Mouse (Mus musculus): ENCODE results near the gene Ndufs2. TPM values are rescaled to one million over a fixed set of nuclear protein-coding genes. Genes with fewer than 3 reads are reported as not detected.

Gene Ndufs2
- polyA plus RNA-seq, 1 experiment from 2014 or later, result 188 TPM

DNA sequence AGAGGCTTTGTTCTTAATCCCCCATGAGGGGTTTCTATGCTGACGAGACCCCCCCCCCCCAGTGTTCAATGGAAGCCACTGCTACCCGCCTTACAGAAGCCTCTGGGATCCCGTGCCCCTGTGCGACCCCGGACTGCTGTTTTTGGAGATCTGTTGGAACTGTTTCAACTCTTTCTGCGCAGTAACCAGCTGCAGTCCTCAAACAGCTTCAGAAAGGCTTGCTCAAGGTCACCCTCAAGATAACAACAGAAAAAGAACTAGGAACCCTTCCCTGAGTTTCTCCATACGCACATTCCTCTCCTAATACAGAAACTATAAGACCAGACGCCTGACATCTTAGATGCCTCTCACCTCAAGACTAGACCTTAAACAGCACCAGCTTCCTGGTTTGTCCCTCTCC, 62.1 kb downstream of the Ndufs2 start:
- TF ChIP-seq CTCF (IDR thresholded peaks at IDR 0.05) (no peak), EP300 (IDR thresholded peaks at IDR 0.05) (no peak)
- no peak overlapping the region for H3K9ac ChIP-seq (replicated peaks; ENCODE audit: low read depth)
- no peaks in the 10 kb centered on the region for H3K9me3 ChIP-seq (ENCODE audit: low read length)
- H3K36me3 ChIP-seq (ENCODE audit: insufficient read depth, low read length), result no peaks in the 10 kb centered on the region
- WGBS, result 19% methylated on average over 8 of the region's 8 CpGs
- peaks cover 5% of the 10 kb centered on the region for H3K4me1 ChIP-seq (ENCODE audit: insufficient read depth, low read depth, low read length)
- peak; percentile 10 for ATAC-seq
- peak; percentile 48 for DNase-seq (ENCODE audit: low spot score)
- peaks cover 4% of the 10 kb centered on the region; the same call in 1 of the 2 replicates for H3K27me3 ChIP-seq (replicated peaks; ENCODE audit: insufficient read depth, low read length)
- H3K4me3 ChIP-seq (ENCODE audit: low read depth, low read length), result no peak overlapping the region
- H3K4me2 ChIP-seq (replicated peaks; ENCODE audit: low read depth, low read length), result no peak overlapping the region
- H3K27ac ChIP-seq (ENCODE audit: low read length), result no peak overlapping the region

DNA sequence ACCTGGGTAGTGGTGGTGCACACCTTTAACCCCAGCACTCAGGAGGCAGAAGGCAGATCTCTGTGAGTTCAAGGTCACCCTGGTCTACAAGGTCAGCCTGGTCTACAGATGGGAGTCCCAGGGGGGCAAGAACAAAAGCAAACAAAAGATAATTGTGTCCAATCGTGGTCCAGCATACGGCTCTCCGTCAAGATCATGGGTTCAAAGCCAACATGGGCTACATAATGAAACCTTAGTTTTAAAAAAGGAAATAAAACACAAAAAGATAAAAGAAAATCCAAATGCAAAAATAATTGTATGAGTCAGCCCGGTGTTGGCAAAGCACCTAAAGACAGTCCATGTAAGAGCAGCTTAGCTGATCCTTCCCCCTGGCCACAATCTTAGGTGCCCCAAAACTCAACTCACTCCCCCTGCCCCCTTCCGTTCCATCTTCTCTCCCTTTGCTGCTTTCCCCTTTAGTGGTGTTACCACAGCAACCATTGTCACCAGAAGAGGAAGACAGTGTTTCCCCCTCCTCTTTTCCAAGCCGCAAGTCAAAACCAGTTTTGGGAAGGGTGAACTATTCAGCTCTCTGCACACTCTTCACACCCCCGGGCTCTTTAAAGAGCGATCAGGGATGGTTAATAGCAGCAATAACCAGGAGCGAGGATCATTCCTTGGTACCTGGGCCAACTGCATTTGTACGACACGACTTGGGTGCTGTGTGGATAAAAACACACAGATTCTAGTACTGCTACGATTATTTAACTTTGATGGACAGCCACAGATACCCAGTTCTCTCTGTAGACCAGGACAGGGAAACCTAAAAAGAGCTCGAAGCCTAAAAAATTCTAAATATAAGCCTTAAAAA, 63.1 kb downstream of the Ndufs2 start:
- Histone ChIP-seq H3K4me1 (ENCODE audit: insufficient read depth, low read depth, low read length) (peaks cover 11% of the 10 kb centered on the region), H3K27me3 (replicated peaks; ENCODE audit: insufficient read depth, low read length) (no peaks in the 10 kb centered on the region), H3K9me3 (ENCODE audit: low read length) (no peaks in the 10 kb centered on the region), H3K4me3 (ENCODE audit: low read depth, low read length) (no peak overlapping the region), H3K36me3 (ENCODE audit: insufficient read depth, low read length) (no peaks in the 10 kb centered on the region), H3K4me2 (replicated peaks; ENCODE audit: low read depth, low read length) (no peak overlapping the region), H3K9ac (replicated peaks; ENCODE audit: low read depth) (no peak overlapping the region), H3K27ac (ENCODE audit: low read length) (no peak overlapping the region)
- DNase-seq (ENCODE audit: low spot score), result no peak
- no peak for ATAC-seq
- no peak for TF ChIP-seq EP300 (IDR thresholded peaks at IDR 0.05)
- TF ChIP-seq CTCF (IDR thresholded peaks at IDR 0.05), result no peak
- 67% methylated on average over 13 of the region's 13 CpGs for WGBS

DNA sequence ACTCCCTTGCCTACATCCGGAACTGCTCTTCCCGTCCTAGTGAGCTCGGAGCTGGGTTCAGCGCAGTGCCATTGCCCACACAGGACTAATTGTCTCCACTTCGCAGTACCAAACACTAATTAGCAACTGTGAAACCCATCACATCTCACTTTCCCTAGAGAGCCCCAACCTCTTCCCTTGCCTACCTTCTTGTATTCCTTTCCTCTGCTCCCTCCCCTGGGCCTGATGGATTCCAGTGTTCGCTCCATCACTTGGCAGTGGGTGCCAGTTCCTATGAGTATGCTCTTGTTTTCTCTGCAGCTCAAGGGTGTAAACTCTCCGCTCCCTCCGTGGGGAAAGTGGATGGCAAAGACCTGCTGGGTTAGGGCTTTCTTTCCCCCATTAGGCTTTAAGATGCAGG, 65.5 kb downstream of the Ndufs2 start:
- H3K36me3 ChIP-seq (ENCODE audit: insufficient read depth, low read length), result no peaks in the 10 kb centered on the region

More for the DNA sequence above, 65.5 kb downstream of the Ndufs2 start:
- H3K9me3 ChIP-seq (ENCODE audit: low read length), result no peaks in the 10 kb centered on the region
- H3K27ac ChIP-seq (ENCODE audit: low read length), result no peak overlapping the region
- ATAC-seq (no peak), DNase-seq (ENCODE audit: low spot score) (no peak)
- WGBS, result 49% methylated on average over 8 of the region's 8 CpGs
- H3K4me2 ChIP-seq (replicated peaks; ENCODE audit: low read depth, low read length), result no peak overlapping the region
- TF ChIP-seq CTCF (IDR thresholded peaks at IDR 0.05) (no peak), EP300 (IDR thresholded peaks at IDR 0.05) (no peak)
- peaks cover 11% of the 10 kb centered on the region for H3K4me1 ChIP-seq (ENCODE audit: insufficient read depth, low read depth, low read length)
- H3K4me3 ChIP-seq (ENCODE audit: low read depth, low read length), result no peak overlapping the region
- H3K27me3 ChIP-seq (replicated peaks; ENCODE audit: insufficient read depth, low read length), result no peaks in the 10 kb centered on the region
- H3K9ac ChIP-seq (replicated peaks; ENCODE audit: low read depth), result no peak overlapping the region

Other genes starting within 250 kb of the Ndufs2 start
- 3.3 and 4.0 TPM in 2 replicates for gene Fcgr4, start 232.5 kb downstream of the Ndufs2 start, polyA plus RNA-seq (2015; fragmentation: Nextera tagmentation; extraction: Ambion mirVana)
- gene Fcgr3, start 186.5 kb downstream of the Ndufs2 start, polyA plus RNA-seq (2015; fragmentation: Nextera tagmentation; extraction: Ambion mirVana), result 29.3 and 37.4 TPM in 2 replicates
- gene Cfap126, start 137.5 kb downstream of the Ndufs2 start, polyA plus RNA-seq (2015; fragmentation: Nextera tagmentation; extraction: Ambion mirVana), result 32.2 and 33.2 TPM in 2 replicates
- gene Sdhc, start 100.8 kb downstream of the Ndufs2 start, polyA plus RNA-seq (2015; fragmentation: Nextera tagmentation; extraction: Ambion mirVana), result 145 and 157 TPM in 2 replicates
- 0.62 and 0.73 TPM in 2 replicates for gene Mpz, start 100.7 kb downstream of the Ndufs2 start, polyA plus RNA-seq (2015; fragmentation: Nextera tagmentation; extraction: Ambion mirVana)
- 3.3 and 4.4 TPM in 2 replicates for gene Pcp4l1, start 55.1 kb downstream of the Ndufs2 start, polyA plus RNA-seq (2015; fragmentation: Nextera tagmentation; extraction: Ambion mirVana)
- gene Nr1i3, start 37.4 kb downstream of the Ndufs2 start, polyA plus RNA-seq (2015; fragmentation: Nextera tagmentation; extraction: Ambion mirVana), result 0.07 and 0.08 TPM in 2 replicates
- 14.9 and 17.1 TPM in 2 replicates for gene Tomm40l, start 28.9 kb downstream of the Ndufs2 start, polyA plus RNA-seq (2015; fragmentation: Nextera tagmentation; extraction: Ambion mirVana)
- gene Apoa2, start 26.3 kb downstream of the Ndufs2 start, polyA plus RNA-seq (2015; fragmentation: Nextera tagmentation; extraction: Ambion mirVana), result 2.3 and 5.5 TPM in 2 replicates
- gene Fcer1g, start 17.0 kb downstream of the Ndufs2 start, polyA plus RNA-seq (2015; fragmentation: Nextera tagmentation; extraction: Ambion mirVana), result 121 and 130 TPM in 2 replicates
- gene Adamts4, start 967 bp downstream of the Ndufs2 start, polyA plus RNA-seq (2015; fragmentation: Nextera tagmentation; extraction: Ambion mirVana), result 2.7 and 3.3 TPM in 2 replicates
- gene B4galt3, start 18.9 kb upstream of the Ndufs2 start, polyA plus RNA-seq (2015; fragmentation: Nextera tagmentation; extraction: Ambion mirVana), result 68.4 and 77.0 TPM in 2 replicates
- 28.4 and 30.6 TPM in 2 replicates for gene Ppox, start 29.8 kb upstream of the Ndufs2 start, polyA plus RNA-seq (2015; fragmentation: Nextera tagmentation; extraction: Ambion mirVana)
- gene Usp21, start 36.6 kb upstream of the Ndufs2 start, polyA plus RNA-seq (2015; fragmentation: Nextera tagmentation; extraction: Ambion mirVana), result 38.3 and 40.9 TPM in 2 replicates
- 95.4 and 100 TPM in 2 replicates for gene Ufc1, start 43.6 kb upstream of the Ndufs2 start, polyA plus RNA-seq (2015; fragmentation: Nextera tagmentation; extraction: Ambion mirVana)
- gene Dedd, start 77.8 kb upstream of the Ndufs2 start, polyA plus RNA-seq (2015; fragmentation: Nextera tagmentation; extraction: Ambion mirVana), result 43.0 and 44.4 TPM in 2 replicates
- 39.9 and 45.5 TPM in 2 replicates for gene Nit1, start 94.3 kb upstream of the Ndufs2 start, polyA plus RNA-seq (2015; fragmentation: Nextera tagmentation; extraction: Ambion mirVana)
- 64.1 and 72.7 TPM in 2 replicates for gene Pfdn2, start 94.3 kb upstream of the Ndufs2 start, polyA plus RNA-seq (2015; fragmentation: Nextera tagmentation; extraction: Ambion mirVana)
- gene Klhdc9, start 109.4 kb upstream of the Ndufs2 start, polyA plus RNA-seq (2015; fragmentation: Nextera tagmentation; extraction: Ambion mirVana), result 4.0 and 4.5 TPM in 2 replicates
- 10.1 and 10.2 TPM in 2 replicates for gene Nectin4, start 118.7 kb upstream of the Ndufs2 start, polyA plus RNA-seq (2015; fragmentation: Nextera tagmentation; extraction: Ambion mirVana)
- 3.5 and 4.1 TPM in 2 replicates for gene Arhgap30, start 137.6 kb upstream of the Ndufs2 start, polyA plus RNA-seq (2015; fragmentation: Nextera tagmentation; extraction: Ambion mirVana)
- 66.4 and 67.7 TPM in 2 replicates for gene Usf1, start 159.9 kb upstream of the Ndufs2 start, polyA plus RNA-seq (2015; fragmentation: Nextera tagmentation; extraction: Ambion mirVana)
- gene Tstd1, start 167.5 kb upstream of the Ndufs2 start, polyA plus RNA-seq (2015; fragmentation: Nextera tagmentation; extraction: Ambion mirVana), result 7.1 and 7.8 TPM in 2 replicates
- gene F11r, start 186.1 kb upstream of the Ndufs2 start, polyA plus RNA-seq (2015; fragmentation: Nextera tagmentation; extraction: Ambion mirVana), result 177 and 239 TPM in 2 replicates